Mouse (Mus musculus) gastrocnemius, postnatal 10 days (tissue): Measurements from ENCODE around the gene Pex14. TPM values are rescaled to one million over a fixed set of nuclear protein-coding genes. Genes with fewer than 3 reads are reported as not detected.
A peak's percentile ranks its signal among the peaks of the same experiment; 100 is the strongest.

Experiments
- DNase-seq: peaks from one replicate; pipeline ENCODE4 v3.0.0; 2021; ENCODE audit warnings: mixed read lengths
- total RNA-seq, 2 experiments: library from RNA; stranded (reverse); gene quantifications; 2 replicates each; pipeline ENCODE4 v1.2.3; 2021

The Pex14 gene
- total RNA-seq, 2 experiments from 2014 or later = 23.2 to 26.5 TPM

DNA sequence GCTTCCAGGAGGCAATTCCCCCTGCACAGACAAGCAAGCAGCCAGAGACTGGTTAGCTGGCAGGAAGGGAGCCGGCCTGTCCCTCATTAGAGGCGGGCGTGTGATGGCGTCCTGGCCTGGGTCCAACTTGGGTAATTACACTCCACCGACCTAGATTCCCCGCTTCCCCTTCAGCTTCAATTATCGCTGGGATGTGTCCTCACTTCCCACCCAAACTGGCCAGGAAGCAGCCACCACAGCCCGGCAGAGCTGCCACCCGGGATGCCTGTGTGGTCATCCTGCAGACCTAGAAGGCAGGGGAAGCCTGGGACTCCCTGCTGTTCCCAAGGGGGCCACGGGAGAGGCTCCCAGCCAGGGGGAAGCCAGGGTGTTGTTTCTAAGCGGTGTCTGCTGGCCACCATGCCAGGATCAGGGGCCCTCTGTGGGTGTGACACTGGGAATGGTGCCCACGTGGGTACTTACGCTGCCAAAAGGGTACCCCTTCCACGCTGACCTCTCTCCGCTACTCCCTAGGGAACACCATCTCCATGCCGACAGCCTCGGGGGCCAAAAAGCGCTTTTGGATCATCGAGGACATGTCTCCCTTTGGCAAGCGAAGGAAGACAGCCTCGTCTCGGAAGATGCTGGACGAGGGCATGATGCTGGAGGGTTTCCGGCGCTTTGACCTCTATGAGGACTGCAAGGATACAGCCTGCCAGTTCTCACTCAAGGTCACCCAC, 148.6 kb downstream of the Pex14 start:
- DNase-seq = peak; percentile 70

DNA sequence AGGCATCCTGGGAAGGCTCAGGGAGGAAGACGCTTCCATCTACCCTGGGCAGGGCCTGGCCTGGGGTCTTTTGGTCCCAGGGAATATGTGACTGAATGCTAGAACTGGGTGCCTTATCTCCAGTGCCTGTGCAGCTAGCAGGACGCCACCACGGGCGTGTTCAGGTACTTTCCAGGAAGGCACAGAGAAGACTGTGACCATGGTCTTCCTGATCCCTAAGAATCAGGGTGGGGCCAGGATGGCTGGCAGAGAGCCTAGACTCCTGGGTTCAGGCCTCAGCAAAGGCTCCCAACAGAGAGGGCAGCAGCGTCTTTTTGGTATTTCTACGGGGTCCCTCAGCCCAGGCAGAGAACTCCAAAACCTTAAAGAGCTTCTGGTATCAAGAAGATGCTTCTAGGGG, 149.2 kb downstream of the Pex14 start:
- no peak for DNase-seq

DNA sequence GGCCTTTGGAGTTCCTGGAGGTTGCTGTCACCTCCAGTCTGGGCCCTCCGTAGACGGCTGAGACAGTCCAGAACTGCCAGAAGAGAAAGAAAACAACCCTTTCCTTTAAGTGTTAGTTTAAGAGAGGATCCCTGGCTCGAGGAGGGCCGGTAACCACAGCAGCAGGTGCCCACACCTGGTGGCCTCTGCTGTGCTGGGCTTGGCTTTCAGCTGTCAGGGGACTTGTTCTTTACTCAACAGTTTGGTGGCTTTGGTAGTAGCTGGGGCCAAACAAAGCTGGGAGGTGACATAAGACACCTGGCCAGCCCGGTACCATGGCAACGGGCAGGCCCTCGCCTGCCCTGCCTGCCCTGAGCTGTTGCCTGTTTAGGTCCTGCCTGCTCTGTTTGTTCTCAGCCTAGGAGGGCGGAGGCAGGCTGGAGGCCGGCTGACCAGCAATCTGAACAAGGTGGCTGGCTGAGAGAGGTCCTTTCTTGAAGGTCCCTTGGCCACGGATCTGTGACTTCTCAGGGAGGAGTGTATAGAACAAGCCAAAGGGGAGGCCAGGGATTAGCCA, 151.8 kb downstream of the Pex14 start:
- no peak for DNase-seq

DNA sequence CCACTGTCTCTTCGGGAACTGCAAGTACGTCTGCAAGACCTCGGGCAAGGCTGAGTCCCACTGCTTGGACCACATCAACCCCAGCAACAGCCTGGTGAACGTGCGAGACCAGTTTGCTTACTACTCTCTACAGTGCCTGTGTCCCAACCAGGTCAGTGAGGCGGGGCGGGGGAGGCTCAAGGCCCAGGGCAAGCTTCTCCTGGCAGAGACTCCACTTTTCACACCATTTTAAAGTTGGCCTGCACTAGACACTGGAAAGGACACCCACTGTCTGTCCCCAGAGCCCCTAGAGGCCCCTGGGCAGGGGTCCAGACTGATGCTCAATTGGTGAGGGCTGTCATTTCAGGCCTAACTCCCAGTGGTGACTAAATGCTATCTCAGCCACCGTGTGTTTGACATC, 153.6 kb downstream of the Pex14 start:
- DNase-seq = no peak

DNA sequence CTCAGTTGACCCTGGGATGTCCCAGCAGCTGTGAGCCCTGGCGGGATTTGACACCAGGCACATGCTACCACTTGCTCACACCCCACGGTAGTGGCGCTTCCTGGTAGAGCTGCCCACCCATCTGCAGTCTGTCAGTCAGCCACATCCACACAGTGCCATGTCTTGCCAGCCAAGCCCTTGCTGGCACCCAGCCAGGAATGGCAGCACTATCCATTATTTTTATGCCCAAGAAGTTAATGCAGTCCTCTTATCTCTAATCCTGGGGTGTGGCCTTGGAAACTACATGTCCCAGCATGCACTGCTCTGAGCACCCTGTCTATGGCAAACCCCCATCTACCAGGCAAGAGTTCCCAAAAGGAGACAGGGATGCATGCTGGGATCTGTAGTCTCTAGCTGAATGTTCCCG, 154.2 kb downstream of the Pex14 start:
- DNase-seq = peak; percentile 56

DNA sequence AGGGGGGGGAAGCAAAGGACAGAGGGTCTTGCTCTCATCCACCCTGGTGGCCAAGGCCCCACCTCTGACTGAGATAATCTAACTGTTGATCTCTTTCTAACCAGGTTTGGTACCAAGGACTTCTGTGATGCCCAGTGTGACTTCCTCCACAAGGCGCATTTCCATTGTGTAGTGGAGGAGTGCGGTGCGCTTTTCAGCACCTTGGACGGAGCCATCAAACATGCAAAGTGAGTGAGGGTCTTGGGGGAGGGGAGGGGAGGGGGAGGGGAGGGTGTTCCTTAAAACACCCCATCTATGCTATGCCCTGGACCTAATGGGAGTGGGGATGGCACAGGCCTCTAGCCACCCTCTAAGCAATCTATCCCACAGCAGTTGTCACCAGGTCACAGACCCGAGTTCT, 156.6 kb downstream of the Pex14 start:
- DNase-seq = no peak

DNA sequence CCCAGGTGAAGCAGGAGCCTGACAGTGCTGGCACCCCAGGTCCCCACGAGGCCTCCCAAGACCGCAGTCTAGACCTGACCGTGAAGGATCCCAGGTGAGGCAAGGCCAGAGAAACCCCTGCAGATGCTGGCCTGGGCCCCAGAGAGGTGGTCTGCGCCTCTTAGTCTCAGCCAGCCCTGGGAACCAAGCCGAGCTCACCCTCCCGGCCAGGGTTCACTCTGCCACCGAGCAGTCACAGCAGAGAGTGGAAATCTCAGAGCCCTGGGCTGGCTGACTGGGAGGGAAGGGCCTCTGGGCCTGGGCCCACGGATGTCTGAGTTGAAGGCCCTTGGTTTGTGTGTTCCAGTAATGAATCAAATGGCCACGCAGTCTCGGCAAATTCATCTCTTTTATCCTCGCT, 158.4 kb downstream of the Pex14 start:
- DNase-seq = no peak

DNA sequence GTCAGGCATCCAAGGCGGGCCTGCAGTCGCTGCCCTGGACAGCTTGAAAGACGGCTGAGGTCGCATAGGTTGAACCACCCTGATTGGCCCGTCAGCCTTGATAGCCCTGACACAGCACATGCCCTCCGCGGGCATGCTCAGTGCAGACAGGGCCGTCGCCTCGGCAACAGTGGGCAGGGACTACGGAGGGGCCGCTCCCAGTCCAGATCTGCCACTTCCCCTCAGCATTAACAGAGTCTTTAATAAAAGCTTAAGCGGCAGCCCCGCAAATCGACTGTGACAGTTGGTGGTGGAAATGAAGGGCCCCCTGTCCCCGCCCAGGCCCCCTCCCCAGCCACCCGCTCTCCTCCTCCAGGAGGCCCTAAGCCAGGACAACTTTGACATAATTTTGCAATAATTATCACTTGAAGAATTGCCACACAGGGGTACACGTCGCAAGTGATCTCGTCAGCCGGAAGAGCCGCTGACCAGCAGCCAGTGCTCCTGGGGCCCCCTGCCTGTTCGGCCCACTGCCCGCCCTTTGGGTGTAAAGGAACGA, 158.9 kb downstream of the Pex14 start:
- DNase-seq = no peak

DNA sequence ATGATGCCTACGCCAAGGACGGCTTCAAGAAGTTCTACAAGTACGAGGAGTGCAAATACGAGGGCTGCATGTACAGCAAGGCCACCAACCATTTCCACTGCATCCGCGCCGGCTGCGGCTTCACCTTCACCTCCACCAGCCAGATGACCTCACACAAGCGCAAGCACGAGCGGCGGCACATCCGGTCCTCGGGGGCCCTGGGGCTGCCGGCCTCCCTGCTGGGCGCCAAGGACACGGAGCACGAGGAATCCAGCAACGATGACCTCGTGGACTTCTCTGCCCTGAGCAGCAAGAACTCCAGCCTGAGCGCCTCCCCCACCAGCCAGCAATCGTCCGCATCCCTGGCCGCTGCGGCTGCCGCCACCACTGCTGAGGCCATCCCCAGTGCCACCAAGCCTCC, 161.1 kb downstream of the Pex14 start:
- no peak for DNase-seq

DNA sequence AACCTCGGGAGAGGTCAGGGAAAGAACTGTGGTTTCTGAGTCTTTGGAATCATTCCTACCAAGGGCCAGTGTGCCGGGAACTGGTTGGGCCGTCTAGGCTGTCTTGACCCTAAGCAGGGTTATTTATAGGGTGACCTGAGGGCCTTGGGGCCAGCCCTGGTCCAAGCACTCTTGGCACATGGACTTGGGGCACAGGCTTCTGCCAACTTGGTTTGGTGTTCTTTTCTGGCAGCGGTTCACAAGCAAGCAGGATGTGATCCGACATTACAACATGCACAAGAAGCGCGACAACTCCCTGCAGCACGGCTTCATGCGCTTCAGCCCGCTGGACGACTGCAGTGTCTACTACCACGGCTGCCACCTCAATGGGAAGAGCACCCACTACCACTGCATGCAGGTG, 162.9 kb downstream of the Pex14 start:
- peak; percentile 49 for DNase-seq

DNA sequence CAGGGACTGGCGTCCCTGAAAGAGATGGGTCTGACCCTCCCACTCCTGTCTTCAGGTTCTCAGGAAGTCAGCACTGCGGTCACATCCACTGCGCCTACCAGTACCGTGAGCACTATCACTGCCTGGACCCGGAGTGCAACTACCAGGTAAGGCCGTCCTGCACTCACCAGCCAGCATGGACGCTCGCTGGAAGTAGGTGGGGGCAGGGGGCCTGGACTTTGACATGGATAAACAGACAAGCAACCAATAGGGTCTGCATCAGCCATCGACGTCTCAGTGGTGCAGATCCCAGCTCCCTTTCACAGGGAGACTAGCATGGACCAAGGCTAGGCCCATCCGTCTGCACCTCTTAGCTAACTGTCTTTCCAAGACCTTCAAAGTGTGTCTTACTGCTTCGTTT, 163.6 kb downstream of the Pex14 start:
- no peak for DNase-seq

DNA sequence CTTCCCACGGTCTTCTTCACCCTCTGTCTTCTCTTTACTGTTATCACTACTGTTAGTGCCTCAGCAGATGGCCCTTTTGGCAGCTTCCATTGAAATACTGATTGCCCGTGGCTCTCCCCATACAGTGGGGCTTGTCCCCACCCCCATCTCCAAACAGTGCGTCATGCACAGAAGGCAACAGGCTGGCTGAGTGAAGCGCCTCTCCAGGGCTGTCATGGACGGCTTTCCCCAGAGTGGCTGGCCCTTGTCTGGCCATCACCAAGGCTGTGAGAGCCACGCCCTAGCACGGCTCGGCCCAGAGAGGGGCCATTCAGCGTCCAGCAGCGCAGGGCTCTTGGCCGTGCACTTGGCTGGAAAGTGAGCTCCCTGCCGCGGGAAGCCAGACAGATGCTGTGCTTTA, 164.5 kb downstream of the Pex14 start:
- peak; percentile 68 for DNase-seq

DNA sequence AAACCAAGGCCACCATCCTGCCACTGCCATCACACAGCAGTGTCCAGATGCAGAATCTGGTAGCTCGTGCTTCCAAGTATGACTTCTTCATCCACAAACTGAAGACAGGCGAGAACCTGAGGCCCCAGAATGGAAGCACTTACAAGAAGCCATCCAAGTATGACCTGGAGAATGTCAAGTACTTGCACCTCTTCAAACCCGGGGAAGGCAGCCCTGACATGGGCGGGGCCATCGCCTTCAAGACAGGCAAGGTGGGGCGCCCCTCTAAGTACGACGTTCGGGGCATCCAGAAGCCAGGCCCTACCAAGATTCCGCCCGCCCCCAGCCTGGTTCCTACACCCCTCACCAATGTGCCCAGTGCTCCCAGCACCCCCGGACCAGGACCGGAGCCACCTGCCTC, 166.6 kb downstream of the Pex14 start:
- no peak for DNase-seq

DNA sequence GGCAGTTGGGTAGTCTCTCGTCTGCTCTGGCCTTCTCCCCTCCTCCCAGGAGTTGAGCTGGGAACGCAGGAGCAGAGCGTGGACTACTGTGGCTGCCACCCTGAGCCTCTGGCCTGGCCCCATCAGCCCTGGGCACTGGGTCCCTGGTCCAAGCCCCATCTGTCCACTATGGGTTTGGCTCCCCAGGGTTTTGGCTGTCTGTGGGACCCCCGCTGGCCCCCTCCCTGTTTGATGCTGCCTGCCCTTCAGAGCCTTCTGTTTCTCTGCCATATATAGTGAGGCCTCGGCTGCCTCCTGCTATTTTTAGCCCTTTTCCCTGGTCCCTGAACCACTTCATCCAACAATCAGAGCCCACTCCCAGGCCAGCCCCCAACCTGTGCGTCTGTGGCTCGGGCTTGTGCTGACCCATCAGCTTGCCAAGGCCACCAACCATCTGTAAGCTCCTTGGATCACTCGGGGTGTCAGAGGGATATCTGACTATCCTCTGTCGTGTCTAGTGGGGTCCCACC, 168.9 kb downstream of the Pex14 start:
- DNase-seq = no peak

DNA sequence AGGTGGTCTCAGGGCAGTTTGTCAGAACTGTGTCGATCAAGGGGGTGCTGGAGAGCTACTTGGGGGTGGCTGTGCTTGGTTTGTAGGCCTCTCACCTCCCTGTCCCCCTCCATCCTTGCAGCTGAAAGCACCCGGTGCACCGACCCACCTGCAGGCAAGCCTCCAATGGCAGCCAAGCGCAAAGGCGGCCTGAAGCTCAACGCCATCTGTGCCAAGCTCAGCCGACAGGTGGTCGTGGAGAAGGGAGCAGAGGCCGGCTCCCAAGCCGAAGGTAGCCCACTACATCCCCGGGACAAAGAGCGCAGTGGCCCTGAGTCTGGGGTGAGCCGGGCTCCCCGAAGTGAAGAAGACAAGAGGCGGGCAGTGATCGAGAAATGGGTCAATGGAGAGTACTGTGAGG, 170.8 kb downstream of the Pex14 start:
- no peak for DNase-seq

DNA sequence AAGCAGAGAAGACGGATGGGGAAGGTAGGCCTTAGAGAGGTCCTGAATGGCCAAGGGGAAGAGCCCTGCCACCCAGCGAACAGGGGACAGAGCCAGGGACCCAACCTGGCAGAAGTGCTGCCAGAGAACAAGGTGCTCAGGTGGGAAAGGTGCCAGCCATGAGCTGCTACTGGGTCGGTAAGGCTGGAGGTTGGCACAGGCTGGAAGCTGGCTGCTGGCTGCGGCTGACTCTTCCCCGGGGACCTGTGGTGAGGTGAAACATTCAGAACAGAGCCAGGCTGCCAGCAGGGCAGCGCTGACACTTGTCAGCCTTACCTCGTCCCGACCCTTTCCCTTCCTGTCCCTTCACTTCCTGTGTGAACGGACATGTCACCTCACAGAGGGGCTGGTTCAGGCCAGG, 171.4 kb downstream of the Pex14 start:
- DNase-seq = no peak

DNA sequence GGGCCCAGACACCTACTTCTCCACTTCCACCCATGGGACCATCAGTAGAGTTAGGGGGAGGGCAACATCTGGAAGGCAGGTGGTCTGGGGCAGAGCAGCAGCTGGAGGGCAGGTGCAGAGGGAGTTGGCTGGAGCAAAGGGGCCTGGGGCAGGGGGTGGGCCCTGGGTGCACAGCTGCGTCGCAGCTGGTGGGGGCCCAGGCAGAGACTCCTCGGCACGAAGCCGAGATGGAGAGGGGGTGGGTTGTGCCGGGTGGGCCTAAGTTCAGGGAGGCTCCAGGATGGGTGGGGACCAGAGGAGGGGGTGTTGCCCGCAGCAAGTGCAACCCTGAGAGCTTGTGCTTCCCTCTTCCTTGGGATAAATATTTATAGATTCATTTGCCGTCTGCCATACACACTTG, 173.2 kb downstream of the Pex14 start:
- DNase-seq = no peak

DNA sequence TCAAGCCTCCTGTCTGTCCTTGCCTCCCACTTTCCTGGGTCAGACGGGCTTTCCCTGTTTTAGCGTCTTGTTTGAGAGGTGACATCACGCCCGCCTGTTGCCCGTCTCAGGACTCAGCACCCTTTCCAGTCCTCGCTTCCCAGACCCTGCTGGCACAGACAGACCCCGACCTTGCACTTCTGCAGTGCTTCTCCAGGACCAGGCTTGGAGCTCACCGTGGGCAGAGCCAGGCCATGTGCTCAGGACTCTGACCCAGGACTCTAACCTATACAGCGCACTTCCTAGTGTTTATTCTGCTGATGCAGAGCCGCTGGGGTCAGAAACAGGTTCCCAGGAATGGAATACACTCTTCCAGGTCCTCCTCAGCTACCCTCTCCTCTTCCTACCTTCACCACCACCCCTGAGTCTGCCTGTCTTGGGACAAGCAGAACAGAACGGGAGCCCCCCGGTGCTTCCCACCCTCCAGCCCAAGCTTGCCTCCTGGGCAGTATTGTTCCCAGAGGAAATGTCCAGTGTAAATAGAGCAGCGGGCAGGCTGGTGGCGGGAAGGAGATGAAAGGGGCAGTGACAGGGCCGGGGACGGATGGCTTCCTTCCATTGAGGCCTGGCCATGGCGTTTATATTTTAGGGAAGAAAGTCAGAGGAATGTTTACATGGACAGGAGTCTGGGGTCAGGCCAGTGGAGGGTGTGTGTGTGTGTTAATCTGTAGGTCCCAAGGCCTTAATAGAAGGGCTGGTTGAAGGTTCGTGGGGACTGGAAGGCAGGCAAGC, 173.9 kb downstream of the Pex14 start:
- no peak for DNase-seq

DNA sequence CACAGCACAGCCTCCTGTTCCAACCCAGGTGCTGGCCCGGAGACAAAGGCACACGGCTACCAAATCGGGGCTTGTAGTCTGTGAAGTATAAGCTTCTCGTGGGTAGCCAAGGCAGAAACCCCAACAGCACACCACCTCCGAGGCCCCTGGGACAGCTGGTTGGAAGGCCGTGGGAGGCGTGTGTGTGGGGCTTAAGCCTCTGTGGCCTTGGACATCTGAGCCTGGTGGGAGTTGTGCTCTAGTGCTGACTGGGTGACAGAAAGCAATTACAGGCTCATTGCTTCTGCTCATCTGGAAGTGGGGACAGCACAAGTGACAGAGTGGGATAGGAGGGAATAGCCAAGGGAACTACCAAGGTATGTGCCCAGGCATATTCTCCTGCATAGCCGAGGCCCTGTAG, 175.7 kb downstream of the Pex14 start:
- no peak for DNase-seq

DNA sequence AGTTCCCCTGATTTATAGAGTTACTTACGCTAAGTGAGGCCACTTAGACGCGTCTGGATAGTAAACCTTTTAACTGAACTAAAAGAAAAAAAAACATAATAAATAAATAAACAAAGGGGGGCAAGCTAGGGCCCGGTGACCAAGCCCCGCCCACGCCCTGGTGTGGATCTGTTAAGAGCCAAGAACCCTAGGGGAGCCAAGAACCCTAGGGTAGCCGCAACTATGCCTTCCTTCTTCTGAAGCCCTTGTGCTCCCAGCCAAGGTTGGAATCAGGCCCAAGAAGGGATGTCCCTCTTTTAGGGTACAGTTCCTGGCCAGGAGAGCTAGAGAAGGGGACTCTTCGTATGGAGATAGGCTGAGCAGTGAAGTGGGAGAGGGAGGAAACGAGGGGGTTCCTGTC, 176.3 kb downstream of the Pex14 start:
- no peak for DNase-seq

DNA sequence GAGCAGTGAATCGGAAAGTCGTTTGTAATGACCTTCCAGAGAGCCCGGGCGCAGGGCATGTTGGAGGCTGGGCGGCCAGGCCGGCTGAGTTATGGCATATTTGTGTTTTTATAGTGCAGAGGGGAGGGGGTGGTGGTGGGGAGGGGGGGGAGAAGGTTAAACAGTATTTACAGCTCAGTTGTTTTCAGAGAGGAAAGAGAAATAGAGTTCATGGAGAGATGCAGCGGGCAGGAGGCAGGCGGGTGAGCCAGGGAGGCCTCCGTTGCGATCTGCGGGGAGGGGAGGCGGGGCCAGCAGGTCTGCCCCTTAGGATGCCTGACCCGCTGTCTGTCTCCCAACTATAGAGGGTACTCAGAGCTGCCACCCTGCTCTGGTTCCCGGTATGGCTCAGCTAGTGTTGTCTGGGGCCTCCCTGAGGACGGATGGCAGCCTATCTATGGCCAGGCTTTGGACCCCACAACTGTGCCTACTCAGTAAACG, 177.4 kb downstream of the Pex14 start:
- no peak for DNase-seq

DNA sequence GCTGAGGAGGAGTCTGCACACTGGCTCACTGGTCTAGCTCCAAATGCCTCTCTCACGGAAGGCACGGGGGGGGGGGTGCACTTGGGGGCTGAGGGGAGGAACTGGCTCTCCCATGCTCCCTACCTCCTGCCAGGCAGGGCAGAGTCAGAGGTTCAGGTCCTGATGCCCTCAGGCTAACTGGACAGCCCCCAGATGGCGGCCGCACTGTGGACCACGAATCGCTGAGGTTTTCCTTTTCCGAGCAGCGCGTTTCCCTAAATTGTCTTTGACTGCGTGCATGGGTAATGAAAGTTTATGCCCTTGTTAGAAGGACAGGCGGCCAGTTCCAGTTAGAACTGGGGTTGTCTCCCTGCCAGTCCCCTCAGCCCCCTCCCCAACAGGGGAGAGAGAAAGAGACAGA, 179.1 kb downstream of the Pex14 start:
- no peak for DNase-seq
